Mouse (Mus musculus) small intestine, adult 2 months (tissue): Measurements from ENCODE around the gene Fam71b. TPM values are rescaled to one million over a fixed set of nuclear protein-coding genes. Genes with fewer than 3 reads are reported as not detected.
A peak's percentile ranks its signal among the peaks of the same experiment; 100 is the strongest.

Experiments
- H3K27ac ChIP-seq: fragments of 200-500 bp; 2 replicates; pipeline ENCODE4 v1.5.1; 2012; ENCODE audit warnings: low read depth, low read length, control low read depth, inconsistent platforms; ENCODE audit not compliant: insufficient read depth
- H3K27me3 ChIP-seq: fragments of 200-500 bp; 2 replicates; pipeline ENCODE4 v1.6.1; 2012; ENCODE audit warnings: mild to moderate bottlenecking, moderate library complexity, low read length, inconsistent platforms; ENCODE audit not compliant: control insufficient read depth, insufficient read depth
- H3K36me3 ChIP-seq: fragments of 200-500 bp; 2 replicates; pipeline ENCODE4 v1.6.1; 2012; ENCODE audit warnings: mild to moderate bottlenecking, low read length, control low read depth, inconsistent platforms; ENCODE audit not compliant: control insufficient read depth, insufficient read depth
- H3K4me1 ChIP-seq: fragments of 200-500 bp; 2 replicates; pipeline ENCODE4 v1.6.1; 2012; ENCODE audit warnings: low read length, inconsistent platforms, mixed read lengths; ENCODE audit not compliant: control insufficient read depth, insufficient read depth, insufficient read length
- H3K4me3 ChIP-seq: fragments of 200-500 bp; 2 replicates; pipeline ENCODE4 v1.5.1; 2012; ENCODE audit warnings: low read depth, mild to moderate bottlenecking, control low read depth, inconsistent platforms, low read length, moderate library complexity
- CTCF ChIP-seq: fragments of 200-500 bp; IDR thresholded peaks from 2 replicates; pipeline ENCODE4 v1.5.1; 2012; ENCODE audit warnings: low read depth, mild to moderate bottlenecking, control low read depth, inconsistent platforms, low read length, moderate library complexity, mixed read lengths; ENCODE audit not compliant: insufficient replicate concordance, insufficient read length; ENCODE audit errors: extremely low read depth
- POLR2A ChIP-seq: fragments of 200-500 bp; IDR thresholded peaks from 2 replicates; pipeline ENCODE4 v1.6.1; 2012; ENCODE audit warnings: low read depth, mild to moderate bottlenecking, control low read depth, inconsistent platforms, low read length, moderate library complexity
- WGBS: fragments of 180-500 bp; shearing (Covaris S2); methylation state at CpG from one replicate; pipeline ENCODE4 v1.1.7; 2018; 5-methylcytosine and 5-hydroxymethylcytosine counted together
- polyA plus RNA-seq: library from polyadenylated mRNA; depleted of rRNA; stranded (reverse); fragments of >200 nt; gene quantifications from 2 replicates; pipeline ENCODE4 v1.2.3, GENCODE M21; 2012

Gene Fam71b
- polyA plus RNA-seq, 1 experiment = 0.38 TPM

GRCm38 (mm10) chr11:46435363-46435762, 39.0 kb downstream of the Fam71b start:
- Histone ChIP-seq H3K4me3 (no peak overlapping the region), H3K27me3 (no peaks in the 10 kb centered on the region), H3K27ac (no peak overlapping the region), H3K4me1 (peaks cover 2% of the 10 kb centered on the region; the same call in 1 of the 2 replicates), H3K36me3 (peaks cover 3% of the 10 kb centered on the region)
- TF ChIP-seq CTCF (no peak), POLR2A (no peak)

DNA sequence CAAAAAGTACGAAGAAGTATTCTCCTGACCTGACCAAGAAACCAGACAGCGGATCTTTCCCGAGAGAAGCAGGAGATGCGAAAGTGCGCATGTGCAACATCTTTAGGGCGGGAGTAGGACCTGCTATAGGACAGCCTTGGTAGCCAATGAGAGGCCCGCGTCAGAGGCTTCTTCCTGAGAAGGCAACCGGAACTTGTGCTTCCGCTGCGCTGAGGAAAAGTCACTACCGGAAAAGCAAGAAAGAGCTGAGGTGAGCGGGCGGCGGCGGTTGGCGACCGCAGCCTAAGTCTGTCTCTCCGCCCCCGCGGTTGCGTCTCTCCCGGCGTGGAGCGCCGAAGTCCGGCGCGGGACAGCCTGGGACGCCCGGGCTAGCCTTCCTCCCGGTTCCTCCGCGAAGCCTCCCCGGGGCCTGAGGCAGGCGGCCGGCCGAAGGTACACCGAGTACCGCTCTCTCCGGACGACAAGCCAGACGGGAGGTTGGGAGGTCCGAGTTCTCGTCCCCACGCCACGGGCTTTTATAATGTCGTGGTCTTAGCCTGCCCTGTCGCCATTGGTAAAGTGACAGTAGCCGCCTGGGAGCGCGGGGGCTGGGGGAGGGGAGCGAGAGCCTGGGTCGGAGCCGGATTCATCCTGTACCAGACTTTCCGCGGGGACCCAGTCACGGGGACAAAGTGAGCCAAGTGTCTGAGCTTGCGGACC, 40.5 kb downstream of the Fam71b start, which contains the start of gene Med7:
Med7 (plus strand) TSS at position 166 of the 699 bp plus-strand sequence.
- peaks cover 2% of the 10 kb centered on the region; the same call in 1 of the 2 replicates for H3K4me1 ChIP-seq
- WGBS = 1% methylated on average over 59 of the region's 59 CpGs
- TF ChIP-seq CTCF = no peak
- peak; percentile 88 for TF ChIP-seq POLR2A

GRCm38 (mm10) chr11:46437459-46438000, 41.2 kb downstream of the Fam71b start:
- TF ChIP-seq POLR2A (no peak; the same call in 1 of the 2 replicates), CTCF (no peak)
- Histone ChIP-seq H3K27ac (no peak overlapping the region), H3K4me1 (peaks cover 2% of the 10 kb centered on the region; the same call in 1 of the 2 replicates), H3K27me3 (no peaks in the 10 kb centered on the region), H3K4me3 (peak overlapping the region; percentile 75), H3K36me3 (peaks cover 8% of the 10 kb centered on the region)
- WGBS = 1% methylated on average over 23 of the region's 23 CpGs

More for the DNA sequence above, 40.5 kb downstream of the Fam71b start, which contains the start of gene Med7:
- Histone ChIP-seq H3K36me3 (peaks cover 8% of the 10 kb centered on the region), H3K27ac (peak within 1 kb of the TSS; percentile 78), H3K27me3 (no peaks in the 10 kb centered on the region), H3K4me3 (peak within 1 kb of the TSS; percentile 75)

- no peaks in the 10 kb centered on the region for H3K27me3 ChIP-seq
- peaks cover 11% of the 10 kb centered on the region for H3K36me3 ChIP-seq
- no peak overlapping the region for H3K27ac ChIP-seq
- WGBS = 52% methylated on average over 5 of the region's 5 CpGs
- H3K4me1 ChIP-seq = peaks cover 2% of the 10 kb centered on the region; the same call in 1 of the 2 replicates
- TF ChIP-seq POLR2A (no peak), CTCF (no peak)
- H3K4me3 ChIP-seq = no peak overlapping the region
Observed at GRCm38 (mm10) chr11:46439005-46439543, 42.7 kb downstream of the Fam71b start.

DNA sequence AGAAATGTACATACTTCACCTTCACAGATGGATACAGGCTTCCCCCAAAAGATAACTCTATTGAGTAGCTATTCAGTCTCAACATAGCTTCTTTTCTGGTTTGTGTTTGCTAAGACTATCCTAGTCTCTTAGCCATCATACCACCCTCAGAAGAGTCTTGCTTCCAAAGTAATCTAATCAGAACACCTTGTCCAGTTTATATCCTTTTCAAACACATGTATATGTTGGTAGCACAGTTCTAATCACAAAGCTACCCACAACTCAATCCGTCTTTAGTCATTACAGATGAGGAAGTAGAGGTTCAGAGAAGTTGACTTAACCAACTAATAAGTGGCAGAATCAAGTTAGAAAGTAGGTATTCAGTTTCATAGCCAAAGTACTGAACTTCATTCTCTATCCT, 45.4 kb downstream of the Fam71b start:
- Histone ChIP-seq H3K27me3 (no peaks in the 10 kb centered on the region), H3K27ac (no peak overlapping the region), H3K4me3 (no peak overlapping the region), H3K4me1 (peaks cover 2% of the 10 kb centered on the region; the same call in 1 of the 2 replicates), H3K36me3 (peaks cover 11% of the 10 kb centered on the region)
- WGBS = 74% methylated on average over 1 of the region's 1 CpGs
- TF ChIP-seq POLR2A (no peak), CTCF (no peak)

- Histone ChIP-seq H3K4me1 (peaks cover under 1% of the 10 kb centered on the region; the same call in 1 of the 2 replicates), H3K27ac (no peak overlapping the region), H3K4me3 (no peak overlapping the region), H3K36me3 (peaks cover 11% of the 10 kb centered on the region), H3K27me3 (no peaks in the 10 kb centered on the region)
- 75% methylated on average over 1 of the region's 1 CpGs for WGBS
- TF ChIP-seq CTCF = no peak
- TF ChIP-seq POLR2A = no peak
Observed at GRCm38 (mm10) chr11:46443152-46443551, 46.8 kb downstream of the Fam71b start.

GRCm38 (mm10) chr11:46443979-46444378, 47.6 kb downstream of the Fam71b start:
- TF ChIP-seq POLR2A = no peak
- no peak for TF ChIP-seq CTCF

More at GRCm38 (mm10) chr11:46443979-46444378, 47.6 kb downstream of the Fam71b start:
- no peaks in the 10 kb centered on the region for H3K4me1 ChIP-seq
- peaks cover 11% of the 10 kb centered on the region for H3K36me3 ChIP-seq
- no peaks in the 10 kb centered on the region for H3K27me3 ChIP-seq
- no peak overlapping the region for H3K4me3 ChIP-seq
- WGBS = 76% methylated on average over 5 of the region's 5 CpGs
- H3K27ac ChIP-seq = no peak overlapping the region
